Mouse (Mus musculus) fibroblast of lung, adult 2 months (primary cell): ENCODE measurements around the gene Cdk5rap3.

Source experiments
- DNase-seq: peaks from one replicate; pipeline ENCODE4 v3.0.0-alpha.2; 2011; ENCODE audit warnings: low read depth

Gene Cdk5rap3

DNA sequence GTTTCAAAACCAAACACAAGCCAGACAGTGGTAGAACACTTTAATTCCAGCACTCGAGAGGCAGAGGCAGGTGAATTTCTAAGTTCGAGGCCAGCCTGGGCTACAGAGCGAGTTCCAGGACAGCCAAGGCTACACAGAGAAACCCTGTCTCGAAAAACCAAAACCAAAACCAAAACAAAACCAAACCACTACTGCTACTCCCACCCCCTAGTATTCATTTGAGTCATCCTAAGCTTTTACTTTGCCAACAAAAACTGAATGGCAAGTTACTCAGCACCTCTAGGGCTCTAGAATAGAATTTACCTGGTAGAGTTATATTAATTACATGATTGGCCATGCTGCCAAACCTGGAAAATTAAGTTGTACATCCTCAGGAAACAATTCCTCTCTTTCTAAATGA lies 56.7 kb downstream of the Cdk5rap3 start:
- DNase-seq, result no peak

DNA sequence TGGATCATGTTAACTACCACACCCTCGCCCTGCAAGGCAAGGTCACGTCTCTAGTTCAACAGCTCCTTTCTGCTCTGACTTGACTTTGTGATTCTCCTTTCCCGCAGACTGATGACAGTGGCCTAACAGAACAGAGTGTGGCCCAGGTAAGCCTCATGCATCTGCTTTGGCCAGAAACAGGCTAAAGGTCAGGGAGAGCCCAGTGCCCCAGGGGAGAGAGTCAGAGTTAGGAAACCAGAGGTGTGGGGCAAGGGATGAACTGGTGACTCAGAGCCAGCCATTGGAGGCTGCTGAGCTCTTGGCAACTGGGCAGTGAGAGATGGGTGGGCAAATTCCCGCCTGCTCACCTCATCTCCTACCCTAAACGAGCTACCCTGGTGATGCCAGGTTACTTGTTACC lies 58.9 kb downstream of the Cdk5rap3 start:
- no peak for DNase-seq
